Mouse (Mus musculus) limb, embryonic 14.5 days (tissue): ENCODE data around the gene Cct4. TPM values are rescaled to one million over a fixed set of nuclear protein-coding genes. Genes with fewer than 3 reads are reported as not detected.

ENCODE experiments used
- ATAC-seq: fragments of 200-750 bp; cut with Nextera tagmentation; 2 replicates; pipeline ENCODE4 v1.8.0; 2017; ENCODE audit warnings: low read depth, moderate number of reproducible peaks, moderate TSS enrichment; ENCODE audit not compliant: low FRiP score
- DNase-seq: peaks from one replicate; pipeline ENCODE4 v3.0.0-alpha.2; 2015; ENCODE audit warnings: low spot score
- H3K27ac ChIP-seq: fragments of 300-500 bp; sonication (generic); replicated peaks from 2 replicates; pipeline ENCODE4 v1.5.1; 2014; ENCODE audit warnings: low read depth, mild to moderate bottlenecking, low read length, moderate library complexity, mixed read lengths
- H3K27me3 ChIP-seq: fragments of 300-500 bp; sonication (generic); 2 replicates; pipeline ENCODE4 v1.6.1; 2014; ENCODE audit warnings: low read length, mixed read lengths; ENCODE audit not compliant: control insufficient read depth, insufficient read depth
- H3K36me3 ChIP-seq: fragments of 300-500 bp; sonication (generic); 2 replicates; pipeline ENCODE4 v1.6.1; 2014; ENCODE audit warnings: mild to moderate bottlenecking, low read length, moderate library complexity, mixed read lengths; ENCODE audit not compliant: control insufficient read depth, insufficient read depth
- H3K4me1 ChIP-seq: fragments of 300-500 bp; sonication (generic); 2 replicates; pipeline ENCODE4 v1.6.1; 2014; ENCODE audit warnings: antibody characterized with exemption, low read length, mixed read lengths; ENCODE audit not compliant: control insufficient read depth, insufficient read depth
- H3K4me2 ChIP-seq: fragments of 300-500 bp; sonication (generic); replicated peaks from 2 replicates; pipeline ENCODE4 v1.6.1; 2014; ENCODE audit warnings: low read depth, mild to moderate bottlenecking, low read length, moderate library complexity; ENCODE audit not compliant: severe bottlenecking
- H3K4me3 ChIP-seq: fragments of 300-500 bp; sonication (generic); replicated peaks from 2 replicates; pipeline ENCODE4 v1.5.1; 2014; ENCODE audit warnings: low read length
- H3K9ac ChIP-seq: fragments of 300-500 bp; sonication (generic); 2 replicates; pipeline ENCODE4 v1.6.1; 2014; ENCODE audit warnings: mild to moderate bottlenecking, low read depth, low read length, moderate library complexity; ENCODE audit not compliant: severe bottlenecking
- H3K9me3 ChIP-seq: fragments of 300-500 bp; sonication (generic); 2 replicates; pipeline ENCODE4 v1.6.1; 2016; ENCODE audit warnings: low read length; ENCODE audit not compliant: control insufficient read depth
- POLR2A ChIP-seq: fragments of 200-500 bp; IDR thresholded peaks from 2 replicates; pipeline ENCODE4 v1.8.0; 2012; ENCODE audit warnings: inconsistent platforms, mild to moderate bottlenecking, moderate library complexity, borderline replicate concordance; ENCODE audit not compliant: insufficient read depth, insufficient read length; ENCODE audit errors: extremely low read depth
- WGBS: fragments of 180-500 bp; shearing (Covaris S2); extraction: QIAGEN DNeasy Blood & Tissue Kit; methylation state at CpG from one replicate; pipeline ENCODE4 v1.1.7; 2014; 5-methylcytosine and 5-hydroxymethylcytosine counted together
- polyA plus RNA-seq, 2 experiments: library from polyadenylated mRNA; depleted of rRNA in 1 of 2; stranded (reverse) in 1 of 2; unstranded in 1 of 2; fragments of >200 nt; fragmentation: Nextera tagmentation in 1 of 2; extraction: Ambion mirVana in 1 of 2; gene quantifications; 2 replicates each; pipeline versions ENCODE4 v1.2.1 to v1.2.3; 2012 to 2014

Gene Cct4
- polyA plus RNA-seq, 2 experiments, result 153 to 267 TPM

GRCm38 (mm10) chr11:23014996-23015395 lies 24.7 kb downstream of the Cct4 start:
- Histone ChIP-seq H3K4me1 (no peaks in the 10 kb centered on the region), H3K9me3 (no peaks in the 10 kb centered on the region), H3K27me3 (no peaks in the 10 kb centered on the region), H3K9ac (no peak overlapping the region), H3K4me3 (no peak overlapping the region), H3K27ac (no peak overlapping the region), H3K36me3 (no peaks in the 10 kb centered on the region), H3K4me2 (no peak overlapping the region)
- DNase-seq (no peak), ATAC-seq (no peak)
- TF ChIP-seq POLR2A, result no peak
- WGBS, result 72% methylated on average over 6 of the region's 6 CpGs

DNA sequence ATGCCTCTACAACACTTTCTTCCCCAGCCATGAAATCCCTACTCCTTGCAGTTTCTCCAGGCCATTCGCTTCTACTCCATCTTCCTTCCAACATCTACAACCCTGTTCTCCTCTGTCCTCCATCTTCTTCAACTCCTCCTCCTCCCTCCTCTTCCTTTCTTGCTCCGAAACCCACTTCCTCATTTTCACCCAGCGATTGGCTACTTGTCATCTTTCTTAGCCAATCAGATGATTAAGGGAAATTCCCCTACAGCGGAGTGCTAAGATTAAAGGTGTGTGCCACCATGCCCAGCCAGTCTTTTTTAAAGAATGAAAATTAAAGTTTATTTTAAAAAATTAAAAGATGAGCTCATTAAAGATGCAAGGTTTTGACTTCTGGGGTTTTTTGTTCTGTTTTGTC lies 27.6 kb downstream of the Cct4 start:
- 88% methylated on average over 4 of the region's 4 CpGs for WGBS
- no peaks in the 10 kb centered on the region for H3K36me3 ChIP-seq
- no peak overlapping the region for H3K27ac ChIP-seq
- no peak overlapping the region for H3K4me2 ChIP-seq
- H3K27me3 ChIP-seq, result no peaks in the 10 kb centered on the region
- no peak for DNase-seq
- no peaks in the 10 kb centered on the region for H3K4me1 ChIP-seq
- no peak overlapping the region for H3K4me3 ChIP-seq
- no peak for TF ChIP-seq POLR2A
- ATAC-seq, result no peak
- H3K9ac ChIP-seq, result no peak overlapping the region
- no peaks in the 10 kb centered on the region for H3K9me3 ChIP-seq

DNA sequence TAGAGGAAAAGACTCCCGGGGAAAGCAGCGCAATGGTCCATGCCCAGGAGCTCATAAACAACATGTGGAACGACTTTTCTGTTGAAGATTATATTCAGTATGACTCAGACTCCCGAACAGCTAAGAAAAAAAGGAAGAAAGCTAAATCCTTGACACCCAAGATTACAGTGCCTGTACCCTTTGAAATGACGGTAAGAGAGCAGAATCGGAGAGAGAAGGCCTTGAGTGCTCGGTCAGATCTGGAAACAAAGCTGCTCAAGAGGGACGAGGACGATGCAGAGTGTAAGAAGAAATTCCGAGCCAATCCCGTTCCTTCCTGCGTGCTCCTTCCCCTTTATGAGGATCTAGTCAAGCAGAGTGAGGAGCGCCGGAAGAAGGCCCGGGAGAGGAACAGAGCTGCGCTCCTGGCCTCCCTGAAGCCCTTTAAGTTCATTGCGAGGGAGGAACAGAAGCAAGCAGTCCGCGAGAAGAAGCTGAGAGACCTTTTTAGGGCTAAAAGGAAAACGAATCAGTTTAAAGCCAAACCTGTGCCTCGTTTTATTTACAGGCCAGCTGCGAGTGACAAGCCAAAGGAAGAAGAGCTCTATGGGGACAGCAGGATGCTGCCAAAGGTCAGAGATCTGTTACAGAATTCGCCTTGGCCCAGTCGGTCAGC lies 29.9 kb downstream of the Cct4 start:
- H3K9ac ChIP-seq, result no peak overlapping the region; the same call in 1 of the 2 replicates
- DNase-seq, result no peak

DNA sequence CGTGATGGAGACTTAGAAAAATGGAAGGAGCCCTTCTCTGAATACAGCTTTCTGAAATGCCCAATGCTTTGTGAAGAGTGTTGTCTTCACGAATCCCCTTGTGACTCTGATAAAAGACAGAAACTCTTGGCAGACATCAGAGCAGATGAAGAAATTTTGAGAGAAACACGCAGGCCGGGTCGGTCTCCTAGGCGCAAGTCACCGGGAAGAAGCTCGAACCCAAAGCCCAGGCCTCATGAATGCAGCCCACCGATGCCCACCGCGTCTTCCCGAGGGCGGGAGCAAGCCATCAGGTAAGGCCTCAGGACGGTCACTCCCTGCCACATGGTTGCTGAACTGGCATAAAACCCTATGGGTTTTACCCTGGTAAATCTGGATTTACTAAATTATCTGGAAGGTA lies 30.5 kb downstream of the Cct4 start:
- no peak for ATAC-seq
- no peak overlapping the region for H3K27ac ChIP-seq
- H3K4me1 ChIP-seq, result no peaks in the 10 kb centered on the region
- no peak overlapping the region for H3K9ac ChIP-seq
- H3K9me3 ChIP-seq, result no peaks in the 10 kb centered on the region
- TF ChIP-seq POLR2A, result no peak
- no peaks in the 10 kb centered on the region for H3K27me3 ChIP-seq
- no peak overlapping the region for H3K4me2 ChIP-seq
- DNase-seq, result no peak
- H3K36me3 ChIP-seq, result no peaks in the 10 kb centered on the region
- H3K4me3 ChIP-seq, result no peak overlapping the region
- 94% methylated on average over 14 of the region's 14 CpGs for WGBS

More for the DNA sequence above, 29.9 kb downstream of the Cct4 start:
- Histone ChIP-seq H3K9me3 (no peaks in the 10 kb centered on the region), H3K4me3 (no peak overlapping the region), H3K4me1 (no peaks in the 10 kb centered on the region), H3K27ac (no peak overlapping the region), H3K36me3 (no peaks in the 10 kb centered on the region), H3K27me3 (no peaks in the 10 kb centered on the region), H3K4me2 (no peak overlapping the region)
- TF ChIP-seq POLR2A, result no peak
- 58% methylated on average over 24 of the region's 24 CpGs for WGBS
- ATAC-seq, result no peak

- no peak overlapping the region for H3K27ac ChIP-seq
- H3K9me3 ChIP-seq, result no peaks in the 10 kb centered on the region
- no peak for TF ChIP-seq POLR2A
- 81% methylated on average over 2 of the region's 2 CpGs for WGBS
- no peak overlapping the region for H3K9ac ChIP-seq
- no peaks in the 10 kb centered on the region for H3K27me3 ChIP-seq
- H3K36me3 ChIP-seq, result no peaks in the 10 kb centered on the region
- ATAC-seq (no peak), DNase-seq (no peak)
- no peak overlapping the region for H3K4me2 ChIP-seq
- no peak overlapping the region for H3K4me3 ChIP-seq
- no peaks in the 10 kb centered on the region for H3K4me1 ChIP-seq
Observed at GRCm38 (mm10) chr11:23023155-23023554, 32.8 kb downstream of the Cct4 start.
